Mouse (Mus musculus) heart, embryonic 12.5 days (tissue): Measurements from ENCODE around the gene Nsg1. TPM values are rescaled to one million over a fixed set of nuclear protein-coding genes. Genes with fewer than 3 reads are reported as not detected.

ENCODE experiments used
- ATAC-seq: fragments of 200-750 bp; cut with Nextera tagmentation; 2 replicates; pipeline ENCODE4 v1.8.0; 2017; ENCODE audit warnings: moderate TSS enrichment, moderate library complexity; ENCODE audit not compliant: insufficient number of reproducible peaks, low FRiP score
- H3K27ac ChIP-seq: fragments of 300-500 bp; sonication (generic); 2 replicates; pipeline ENCODE4 v1.5.1; 2016; ENCODE audit warnings: mild to moderate bottlenecking, moderate library complexity; ENCODE audit not compliant: poor library complexity, severe bottlenecking
- H3K27me3 ChIP-seq: fragments of 300-500 bp; sonication (generic); replicated peaks from 2 replicates; pipeline ENCODE4 v1.6.1; 2016; ENCODE audit warnings: mild to moderate bottlenecking, moderate library complexity
- H3K36me3 ChIP-seq: fragments of 300-500 bp; sonication (generic); 2 replicates; pipeline ENCODE4 v1.6.1; 2016; ENCODE audit warnings: mild to moderate bottlenecking, moderate library complexity
- H3K4me1 ChIP-seq: fragments of 300-500 bp; sonication (generic); replicated peaks from 2 replicates; pipeline ENCODE4 v1.6.1; 2016; ENCODE audit warnings: mild to moderate bottlenecking
- H3K4me2 ChIP-seq: fragments of 300-500 bp; sonication (generic); 2 replicates; pipeline ENCODE4 v1.6.1; 2016; ENCODE audit warnings: mild to moderate bottlenecking, moderate library complexity
- H3K4me3 ChIP-seq: fragments of 300-500 bp; sonication (generic); 2 replicates; pipeline ENCODE4 v1.5.1; 2016; ENCODE audit warnings: mild to moderate bottlenecking
- H3K9ac ChIP-seq: fragments of 300-500 bp; sonication (generic); 2 replicates; pipeline ENCODE4 v1.6.1; 2016; ENCODE audit warnings: mild to moderate bottlenecking, moderate library complexity
- H3K9me3 ChIP-seq: fragments of 300-500 bp; sonication (generic); replicated peaks from 2 replicates; pipeline ENCODE4 v1.6.1; 2016; ENCODE audit warnings: mild to moderate bottlenecking, moderate library complexity
- WGBS: fragments of 180-500 bp; shearing (Covaris S2); methylation state at CpG from one replicate; pipeline ENCODE4 v1.1.7; 2016; 5-methylcytosine and 5-hydroxymethylcytosine counted together
- polyA plus RNA-seq: library from polyadenylated mRNA; unstranded; fragments of >200 nt; fragmentation: Nextera tagmentation; extraction: Ambion mirVana; gene quantifications from 2 replicates; pipeline ENCODE4 v1.2.1, GENCODE M21; 2016

Nsg1 gene
- polyA plus RNA-seq, 1 experiment from 2014 or later = 16.4 TPM

DNA sequence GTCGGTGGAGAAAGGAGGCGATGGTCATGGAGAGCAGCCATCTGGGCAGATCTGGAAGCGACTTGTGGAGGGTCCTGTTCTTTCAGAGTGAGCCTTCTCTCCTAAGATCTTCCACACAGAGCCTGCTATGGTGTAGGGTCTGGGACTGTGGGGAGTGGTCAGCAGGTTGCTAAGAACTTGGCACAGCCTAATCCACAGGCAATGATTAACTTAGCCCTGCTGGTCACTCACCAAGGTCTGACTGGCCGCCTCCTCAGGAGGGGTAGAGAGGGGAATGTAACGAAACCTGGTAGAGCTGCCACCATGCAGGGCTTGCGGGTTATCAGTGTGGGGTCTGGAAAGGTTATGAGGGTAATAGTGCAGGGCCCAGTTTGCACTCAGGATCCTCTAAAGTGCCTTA, 18.8 kb downstream of the Nsg1 start:
- Histone ChIP-seq H3K36me3 (peaks cover 10% of the 10 kb centered on the region), H3K4me2 (no peak overlapping the region), H3K4me3 (no peak overlapping the region), H3K27me3 (peaks cover 11% of the 10 kb centered on the region), H3K9ac (no peak overlapping the region), H3K4me1 (0 out of 2 replicates have a peak, but pooled peaks cover 3% of the 10 kb centered on the region), H3K9me3 (no peaks in the 10 kb centered on the region), H3K27ac (no peak overlapping the region)
- no peak for ATAC-seq
- 82% methylated on average over 6 of the region's 6 CpGs for WGBS

DNA sequence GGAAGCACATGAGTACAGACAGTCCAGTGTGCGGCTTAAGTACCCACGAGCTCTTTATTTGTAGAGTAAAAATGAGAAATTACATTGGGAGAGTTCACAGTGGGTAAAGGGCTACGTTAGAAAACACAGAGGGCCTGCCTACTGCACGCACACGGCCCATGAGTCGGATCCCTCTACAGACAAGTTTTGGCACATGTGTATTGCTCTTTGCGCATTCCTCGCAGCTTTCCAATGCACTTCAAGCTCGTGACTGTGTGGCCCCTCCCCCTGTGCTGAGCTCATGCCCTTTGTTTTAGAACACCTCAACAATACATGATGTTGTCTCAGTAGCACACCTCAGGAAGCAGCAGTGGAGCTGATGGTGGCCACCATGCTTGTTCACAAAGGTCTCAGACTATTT, 22.5 kb downstream of the Nsg1 start:
- no peak overlapping the region for H3K27ac ChIP-seq
- no peak overlapping the region for H3K4me2 ChIP-seq
- no peak for ATAC-seq
- 0 out of 2 replicates have a peak, but pooled peaks cover 3% of the 10 kb centered on the region for H3K4me1 ChIP-seq
- H3K4me3 ChIP-seq = no peak overlapping the region
- no peaks in the 10 kb centered on the region for H3K27me3 ChIP-seq
- no peaks in the 10 kb centered on the region for H3K9me3 ChIP-seq
- H3K36me3 ChIP-seq = peaks cover 14% of the 10 kb centered on the region
- no peak overlapping the region for H3K9ac ChIP-seq
- WGBS = 86% methylated on average over 9 of the region's 9 CpGs

DNA sequence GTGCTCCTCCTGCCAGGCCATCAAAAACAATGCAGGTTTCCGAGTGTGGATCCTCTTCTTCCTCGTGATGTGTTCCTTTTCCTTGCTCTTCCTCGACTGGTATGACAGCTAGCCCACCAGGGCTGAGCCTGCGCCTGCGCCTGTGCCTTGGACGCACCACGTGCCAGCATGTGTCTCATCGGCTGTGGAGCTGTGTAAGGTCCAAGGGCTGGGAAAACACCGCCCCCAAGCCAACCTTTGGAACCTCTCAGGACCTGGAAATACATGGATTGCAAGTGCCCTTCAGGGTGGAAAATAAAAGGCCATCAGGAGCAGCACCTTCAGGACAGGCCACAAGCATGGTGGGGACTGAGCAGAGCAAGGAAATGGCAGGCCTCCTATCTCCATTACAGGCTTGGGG, 23.5 kb downstream of the Nsg1 start:
- H3K4me3 ChIP-seq = no peak overlapping the region
- ATAC-seq = no peak
- no peak overlapping the region for H3K9ac ChIP-seq
- H3K9me3 ChIP-seq = no peaks in the 10 kb centered on the region
- H3K4me2 ChIP-seq = no peak overlapping the region
- 0 out of 2 replicates have a peak, but pooled peaks cover 3% of the 10 kb centered on the region for H3K4me1 ChIP-seq
- WGBS = 89% methylated on average over 9 of the region's 9 CpGs
- no peak overlapping the region for H3K27ac ChIP-seq
- no peaks in the 10 kb centered on the region for H3K27me3 ChIP-seq
- peaks cover 14% of the 10 kb centered on the region for H3K36me3 ChIP-seq

GRCm38 (mm10) chr5:38129339-38129738, 30.4 kb downstream of the Nsg1 start:
- H3K27ac ChIP-seq = no peak overlapping the region
- ATAC-seq = no peak
- 64% methylated on average over 2 of the region's 2 CpGs for WGBS
- H3K4me2 ChIP-seq = no peak overlapping the region
- no peak overlapping the region for H3K9ac ChIP-seq
- H3K4me3 ChIP-seq = no peak overlapping the region
- 0 out of 2 replicates have a peak, but pooled peaks cover 3% of the 10 kb centered on the region for H3K9me3 ChIP-seq
- no peaks in the 10 kb centered on the region for H3K27me3 ChIP-seq
- peaks cover 33% of the 10 kb centered on the region for H3K36me3 ChIP-seq
- peaks cover 11% of the 10 kb centered on the region for H3K4me1 ChIP-seq

- Histone ChIP-seq H3K27ac (no peak overlapping the region), H3K36me3 (peaks cover 39% of the 10 kb centered on the region), H3K9ac (no peak overlapping the region), H3K9me3 (0 out of 2 replicates have a peak, but pooled peaks cover 3% of the 10 kb centered on the region), H3K4me3 (no peak overlapping the region), H3K27me3 (no peaks in the 10 kb centered on the region), H3K4me2 (no peak overlapping the region), H3K4me1 (peaks cover 19% of the 10 kb centered on the region)
- ATAC-seq = no peak
- WGBS = 72% methylated on average over 13 of the region's 13 CpGs
Measured at GRCm38 (mm10) chr5:38126519-38127306, 33.0 kb downstream of the Nsg1 start.

- WGBS = 32% methylated on average over 7 of the region's 7 CpGs
- Histone ChIP-seq H3K27me3 (no peaks in the 10 kb centered on the region), H3K4me2 (no peak overlapping the region), H3K36me3 (peaks cover 23% of the 10 kb centered on the region), H3K9ac (no peak overlapping the region), H3K4me1 (peaks cover 12% of the 10 kb centered on the region), H3K27ac (no peak overlapping the region), H3K9me3 (no peaks in the 10 kb centered on the region), H3K4me3 (no peak overlapping the region)
- ATAC-seq = no peak
Measured at GRCm38 (mm10) chr5:38121699-38122098, 38.0 kb downstream of the Nsg1 start.

DNA sequence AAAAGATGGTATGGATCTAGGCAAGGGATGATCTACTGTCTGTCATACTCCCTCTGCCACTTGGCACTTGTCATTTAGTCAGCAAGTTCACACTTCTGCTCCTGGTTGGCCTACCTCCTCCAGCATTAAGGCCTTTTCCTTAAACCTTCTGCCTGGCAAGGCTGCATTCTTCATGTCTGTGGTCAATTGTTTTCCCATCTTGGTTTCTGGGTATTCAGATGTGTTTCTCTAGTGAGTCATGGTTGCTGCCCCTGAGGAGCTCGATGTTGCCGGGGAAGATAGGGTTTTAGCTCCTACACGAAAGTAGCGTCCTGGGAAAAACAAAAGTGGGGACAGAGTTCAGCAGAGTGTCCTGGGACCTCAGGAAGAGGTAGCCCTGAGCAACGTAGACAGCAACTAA, 40.4 kb downstream of the Nsg1 start:
- Histone ChIP-seq H3K36me3 (peaks cover 34% of the 10 kb centered on the region), H3K9me3 (no peaks in the 10 kb centered on the region)

GRCm38 (mm10) chr5:38117056-38117455, 42.7 kb downstream of the Nsg1 start:
- ATAC-seq = no peak
- no peaks in the 10 kb centered on the region for H3K27me3 ChIP-seq
- H3K9ac ChIP-seq = no peak overlapping the region
- peaks cover 7% of the 10 kb centered on the region for H3K4me1 ChIP-seq
- H3K36me3 ChIP-seq = peaks cover 27% of the 10 kb centered on the region
- no peak overlapping the region for H3K4me2 ChIP-seq
- 94% methylated on average over 1 of the region's 1 CpGs for WGBS
- no peak overlapping the region for H3K4me3 ChIP-seq
- H3K27ac ChIP-seq = no peak overlapping the region
- no peaks in the 10 kb centered on the region for H3K9me3 ChIP-seq

More for the DNA sequence above, 40.4 kb downstream of the Nsg1 start:
- 83% methylated on average over 5 of the region's 5 CpGs for WGBS
- Histone ChIP-seq H3K4me3 (no peak overlapping the region), H3K9ac (no peak overlapping the region), H3K4me2 (no peak overlapping the region), H3K27me3 (no peaks in the 10 kb centered on the region), H3K4me1 (peaks cover 12% of the 10 kb centered on the region), H3K27ac (no peak overlapping the region)
- no peak for ATAC-seq

- 98% methylated on average over 2 of the region's 2 CpGs for WGBS
- H3K9ac ChIP-seq = no peak overlapping the region
- H3K36me3 ChIP-seq = peaks cover 43% of the 10 kb centered on the region
- no peaks in the 10 kb centered on the region for H3K4me1 ChIP-seq
- H3K9me3 ChIP-seq = no peaks in the 10 kb centered on the region
- no peak overlapping the region for H3K27ac ChIP-seq
- H3K4me2 ChIP-seq = no peak overlapping the region
- no peak overlapping the region for H3K4me3 ChIP-seq
- no peaks in the 10 kb centered on the region for H3K27me3 ChIP-seq
- no peak for ATAC-seq
Measured at GRCm38 (mm10) chr5:38114526-38114925, 45.2 kb downstream of the Nsg1 start.

- Histone ChIP-seq H3K27me3 (no peaks in the 10 kb centered on the region), H3K27ac (no peak overlapping the region), H3K36me3 (peaks cover 47% of the 10 kb centered on the region), H3K4me2 (no peak overlapping the region), H3K4me3 (no peak overlapping the region), H3K4me1 (no peaks in the 10 kb centered on the region), H3K9me3 (no peaks in the 10 kb centered on the region), H3K9ac (no peak overlapping the region)
- 88% methylated on average over 10 of the region's 10 CpGs for WGBS
- no peak for ATAC-seq
Measured at GRCm38 (mm10) chr5:38106807-38107206, 52.9 kb downstream of the Nsg1 start.

- no peak overlapping the region for H3K4me2 ChIP-seq
- H3K36me3 ChIP-seq = peaks cover 43% of the 10 kb centered on the region
- no peak for ATAC-seq
Measured at GRCm38 (mm10) chr5:38106080-38106697, 53.5 kb downstream of the Nsg1 start.

More at GRCm38 (mm10) chr5:38106080-38106697, 53.5 kb downstream of the Nsg1 start:
- Histone ChIP-seq H3K4me3 (no peak overlapping the region), H3K4me1 (no peaks in the 10 kb centered on the region), H3K9ac (no peak overlapping the region), H3K27me3 (no peaks in the 10 kb centered on the region), H3K27ac (no peak overlapping the region), H3K9me3 (no peaks in the 10 kb centered on the region)
- WGBS = 91% methylated on average over 14 of the region's 14 CpGs
